Mouse (Mus musculus) thymus, postnatal 14 days (tissue): ENCODE measurements around the gene Hdac1.

ENCODE experiments used
- DNase-seq: peaks from one replicate; pipeline ENCODE4 v3.0.0; 2021

The Hdac1 gene

GRCm38 (mm10) chr4:129542592-129543141 is at the start of gene Hdac1:
TSS of gene Hdac1 (minus strand) at chr4:129542713.
- DNase-seq, result peak; percentile 98

- no peak for DNase-seq
These were observed 46.4 kb upstream of the Hdac1 start for GRCm38 (mm10) chr4:129588865-129589264.

- no peak for DNase-seq
These were observed 44.4 kb upstream of the Hdac1 start for GRCm38 (mm10) chr4:129586943-129587342.

GRCm38 (mm10) chr4:129585773-129586172 is 43.3 kb upstream of the Hdac1 start:
- DNase-seq, result no peak

GRCm38 (mm10) chr4:129584884-129585608 is 42.5 kb upstream of the Hdac1 start:
- peak; percentile 94 for DNase-seq

- no peak for DNase-seq
These were observed 41.9 kb upstream of the Hdac1 start for GRCm38 (mm10) chr4:129584370-129584769.

- DNase-seq, result no peak
These were observed 39.7 kb upstream of the Hdac1 start for GRCm38 (mm10) chr4:129582251-129582650.

- peak; percentile 80 for DNase-seq
These were observed 37.8 kb upstream of the Hdac1 start for GRCm38 (mm10) chr4:129580347-129580746.

- no peak for DNase-seq
These were observed 36.0 kb upstream of the Hdac1 start, which contains the start of gene Fam167b for GRCm38 (mm10) chr4:129578466-129578865. TSS of gene Fam167b (minus strand) at chr4:129578549.

GRCm38 (mm10) chr4:129577688-129578087 is 35.2 kb upstream of the Hdac1 start:
- DNase-seq, result no peak

GRCm38 (mm10) chr4:129576863-129577491 is 34.5 kb upstream of the Hdac1 start:
- peak; percentile 88 for DNase-seq

GRCm38 (mm10) chr4:129575171-129575844 is 32.8 kb upstream of the Hdac1 start:
- peak; percentile 95 for DNase-seq

- DNase-seq, result peak; percentile 92
These were observed 30.9 kb upstream of the Hdac1 start, which contains the start of gene Lck for GRCm38 (mm10) chr4:129573430-129573829. TSS of gene Lck (minus strand) at chr4:129573641.

GRCm38 (mm10) chr4:129573093-129573370 is 30.5 kb upstream of the Hdac1 start:
- DNase-seq, result peak; percentile 30

GRCm38 (mm10) chr4:129572236-129573092 is 30.0 kb upstream of the Hdac1 start:
- no peak for DNase-seq

- peak; percentile 30 for DNase-seq
These were observed 29.1 kb upstream of the Hdac1 start for GRCm38 (mm10) chr4:129571551-129572084.

GRCm38 (mm10) chr4:129570028-129570427 is 27.5 kb upstream of the Hdac1 start:
- DNase-seq, result no peak

GRCm38 (mm10) chr4:129568366-129568765 is 25.9 kb upstream of the Hdac1 start:
- no peak for DNase-seq

GRCm38 (mm10) chr4:129565139-129565538 is 22.6 kb upstream of the Hdac1 start:
- DNase-seq, result no peak

GRCm38 (mm10) chr4:129563718-129564117 is 21.2 kb upstream of the Hdac1 start:
- no peak for DNase-seq

GRCm38 (mm10) chr4:129561184-129561583 is 18.7 kb upstream of the Hdac1 start:
- no peak for DNase-seq

GRCm38 (mm10) chr4:129558321-129558955 is 15.9 kb upstream of the Hdac1 start:
- peak; percentile 94 for DNase-seq
